Comparison of ENCODE assay signal across 17 mouse cellular contexts in genomic region chr13:17559357-17559756, GRCm38 (mm10).
"Had no signal": no experiment of that assay in that cellular context is flagged by ENCODE, and none has a peak within 500 bp of the region (broad histone marks: within the 10 kb centered on the region; RNA-seq: fewer than 3 reads in every experiment).

No protein-coding gene starts in this region.

- DNase-seq: retina, postnatal 1 day; right cerebral cortex, adult 18-20 months; right cerebral cortex, postnatal 14 days; right cerebral cortex, postnatal 25 days; right cerebral cortex, postnatal 4 days; spleen, adult 18-20 months; thymus, adult 18-20 months; thymus, adult 2 months; thymus, postnatal 14 days; thymus, postnatal 25 days; thymus, postnatal 36 days; thymus, postnatal 4 days had no signal

- H3K4me3 ChIP-seq: neural tube, embryonic 12.5 days; neural tube, embryonic 13.5 days; neural tube, embryonic 15.5 days; stomach, embryonic 15.5 days had no signal

- H3K27ac ChIP-seq: neural tube, embryonic 12.5 days; neural tube, embryonic 13.5 days; neural tube, embryonic 15.5 days; stomach, embryonic 15.5 days; stomach, postnatal 0 days had no signal

- H3K4me2 ChIP-seq: neural tube, embryonic 12.5 days; neural tube, embryonic 13.5 days; neural tube, embryonic 15.5 days; stomach, embryonic 15.5 days had no signal

- H3K4me1 ChIP-seq: neural tube, embryonic 12.5 days; neural tube, embryonic 13.5 days; neural tube, embryonic 15.5 days; stomach, embryonic 15.5 days had no signal

- H3K9ac ChIP-seq: neural tube, embryonic 12.5 days; neural tube, embryonic 13.5 days; neural tube, embryonic 15.5 days; stomach, embryonic 15.5 days had no signal

- H3K9me3 ChIP-seq: neural tube, embryonic 12.5 days; neural tube, embryonic 13.5 days; neural tube, embryonic 15.5 days; stomach, embryonic 15.5 days had no signal

- H3K27me3 ChIP-seq: neural tube, embryonic 12.5 days; neural tube, embryonic 13.5 days; neural tube, embryonic 15.5 days; stomach, embryonic 15.5 days had no signal

- H3K36me3 ChIP-seq: neural tube, embryonic 12.5 days; neural tube, embryonic 13.5 days; neural tube, embryonic 15.5 days; stomach, embryonic 15.5 days had no signal
